Mouse (Mus musculus) NIH3T3 (cell line): ENCODE results near the gene Zbtb40.

Experiments used
- DNase-seq: peaks from one replicate; pipeline ENCODE4 v3.0.0-alpha.2; 2012; ENCODE audit warnings: low read depth

The Zbtb40 gene

DNA sequence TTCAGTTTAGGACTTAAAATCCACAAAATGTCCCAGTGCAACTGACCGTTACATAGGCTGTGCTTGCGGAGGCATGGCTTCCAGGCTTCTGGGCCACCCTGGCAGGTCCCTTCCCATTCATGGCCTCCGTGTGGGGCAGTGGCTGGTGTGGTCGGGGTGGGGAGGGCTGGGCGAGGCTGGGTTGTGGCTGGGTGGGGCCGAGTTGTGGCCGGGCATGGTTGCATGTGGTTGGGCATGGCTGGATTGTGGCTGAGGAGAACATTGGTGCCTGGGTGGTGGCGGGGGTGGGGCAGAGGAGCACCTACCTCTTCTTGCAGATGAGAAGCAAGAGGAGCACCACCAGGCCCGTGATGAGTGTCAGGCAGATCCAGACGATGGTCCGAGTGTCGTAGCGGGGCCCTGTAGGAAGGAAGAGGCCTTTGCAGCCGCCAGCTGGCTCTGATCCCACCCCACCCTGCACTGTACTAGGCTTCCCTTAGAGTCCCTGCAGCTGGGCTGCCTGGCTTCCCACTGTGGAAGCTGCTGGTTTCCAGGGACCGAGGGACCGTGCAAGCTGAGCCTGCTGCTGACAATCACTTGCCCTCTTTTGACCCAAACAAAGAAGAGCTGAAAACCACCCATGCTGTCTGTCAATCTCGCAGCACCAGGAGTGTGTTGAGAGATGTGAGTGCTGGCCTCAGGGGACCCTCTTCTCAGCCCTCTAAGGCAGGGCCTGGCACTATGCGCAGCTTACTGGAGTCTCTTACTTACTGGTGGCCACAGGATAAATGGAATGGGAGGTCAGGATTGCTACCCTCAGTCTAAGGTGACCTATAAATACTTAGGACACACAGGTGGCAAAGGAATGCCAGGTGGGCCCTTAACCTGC lies 113.6 kb downstream of the Zbtb40 start:
- peak; percentile 6 for DNase-seq

- DNase-seq, result no peak
Observed at GRCm38 (mm10) chr4:136930474-136930873, 118.1 kb downstream of the Zbtb40 start.
